Mouse (Mus musculus) left cerebral cortex, postnatal 4 days (tissue): ENCODE results near the gene Gm10488. TPM values are rescaled to one million over a fixed set of nuclear protein-coding genes. Genes with fewer than 3 reads are reported as not detected.
"Not testable (repeated sequence)": the region's sequence is repeated elsewhere in the genome, so short reads cannot be mapped to it uniquely, and the experiment has no call there.

ENCODE experiments used
- DNase-seq: peaks from one replicate; pipeline ENCODE4 v3.0.0-alpha.2; 2022
- intact Hi-C: fragments of 180-260 bp; cut with DNase I; formaldehyde crosslinking; loops from one replicate; pipeline ENCODE4 v1.15.1; 2025
- microRNA-seq: library from miRNA; unstranded; fragments of <30 nt; microRNA quantifications from one replicate; pipeline ENCODE4 v1.2.0, GENCODE M21; 2022
- total RNA-seq, 2 experiments: library from RNA; stranded (reverse); gene quantifications; 2 replicates each; pipeline ENCODE4 v1.2.3; 2021

Gene Gm10488
- total RNA-seq: not detected

DNA sequence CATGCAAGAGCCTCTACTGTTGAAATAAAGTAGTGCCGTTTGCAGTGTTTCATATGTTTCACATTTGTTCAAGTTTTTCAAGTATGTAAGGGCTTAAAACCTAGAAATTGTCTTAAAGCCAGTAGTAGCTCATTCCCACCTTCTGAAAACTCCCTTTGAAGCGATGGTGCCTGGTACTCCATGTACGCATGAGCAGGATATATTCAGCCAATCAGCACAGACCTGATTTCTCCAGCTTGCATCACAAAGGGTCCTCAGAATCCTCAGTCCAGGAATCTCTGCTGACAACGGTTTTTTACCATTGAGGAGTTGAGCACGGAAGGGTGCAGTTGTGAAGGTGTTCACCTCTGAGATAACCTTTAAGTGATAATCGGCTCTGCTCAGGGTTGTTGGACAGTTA is at the start of gene Gm10488:
Gene Gm10488 (plus strand): TSS at position 301 of the 400 bp plus-strand sequence.
- intact Hi-C loops, DNase-seq: not testable (repeated sequence)

Small RNA genes lying within 50 kb of the gene (microRNA-seq; reads per million reads assigned to microRNA genes)
- not detected for gene Gm44298
